Mouse (Mus musculus) myocyte (in vitro differentiated cells): Measurements from ENCODE around the gene Ddx56. TPM values are rescaled to one million over a fixed set of nuclear protein-coding genes. Genes with fewer than 3 reads are reported as not detected.
A peak's percentile ranks its signal among the peaks of the same experiment; 100 is the strongest.
"Not testable (repeated sequence)": the region's sequence is repeated elsewhere in the genome, so short reads cannot be mapped to it uniquely, and the experiment has no call there.

Experiments
- H3K27me3 ChIP-seq: one replicate; pipeline ENCODE4 v1.6.1; 2011; ENCODE audit not compliant: control insufficient read depth, insufficient read depth, insufficient read length
- H3K36me3 ChIP-seq: one replicate; pipeline ENCODE4 v1.6.1; 2011; ENCODE audit not compliant: control insufficient read depth, insufficient read depth
- H3K4me2 ChIP-seq: one replicate; pipeline ENCODE4 v1.6.1; 2011; ENCODE audit warnings: low read depth, control low read depth
- H3K4me3 ChIP-seq: one replicate; pipeline ENCODE4 v1.5.1; 2011; ENCODE audit warnings: mild to moderate bottlenecking, control low read depth, moderate library complexity
- H3K79me2 ChIP-seq: one replicate; pipeline ENCODE4 v1.6.1; 2011; ENCODE audit not compliant: control insufficient read depth, insufficient read depth
- H3ac ChIP-seq: one replicate; pipeline ENCODE4 v1.6.1; 2011; ENCODE audit not compliant: control insufficient read depth, insufficient read length
- CEBPB ChIP-seq: IDR thresholded peaks from 2 replicates; pipeline ENCODE4 v1.6.1; 2011; ENCODE audit warnings: mild to moderate bottlenecking, moderate library complexity; ENCODE audit not compliant: poor library complexity, insufficient read depth, severe bottlenecking
- E2F4 ChIP-seq: IDR thresholded peaks from one replicate; pipeline ENCODE4 v1.6.1; 2011; ENCODE audit warnings: mild to moderate bottlenecking, control low read depth, moderate library complexity; ENCODE audit not compliant: insufficient read depth
- MAX ChIP-seq: IDR thresholded peaks from one replicate; pipeline ENCODE4 v1.6.1; 2011; ENCODE audit warnings: low read depth, mild to moderate bottlenecking, control low read depth
- MYOD1 ChIP-seq, 3 experiments: IDR thresholded peaks; one replicate each; pipeline ENCODE4 v1.6.1; 2011; ENCODE audit warnings: control low read depth in 2 of 3, low read depth in 2 of 3, mild to moderate bottlenecking in 2 of 3, moderate library complexity in 1 of 3; ENCODE audit not compliant: insufficient read length in 2 of 3, control insufficient read depth in 1 of 3
- MYOG ChIP-seq, 3 experiments: IDR thresholded peaks; one replicate each; pipeline ENCODE4 v1.6.1; 2011; ENCODE audit warnings: control low read depth in 2 of 3, low read depth in 2 of 3, mild to moderate bottlenecking in 2 of 3; ENCODE audit not compliant: insufficient read length in 2 of 3, control insufficient read depth in 1 of 3, insufficient read depth in 1 of 3
- POLR2A ChIP-seq: IDR thresholded peaks from one replicate; pipeline ENCODE4 v1.6.1; 2011; ENCODE audit warnings: low read depth, mild to moderate bottlenecking, control low read depth, moderate library complexity; ENCODE audit not compliant: insufficient read length
- POLR2AphosphoS2 ChIP-seq: IDR thresholded peaks from one replicate; pipeline ENCODE4 v1.6.1; 2011; ENCODE audit warnings: low read depth, control low read depth; ENCODE audit not compliant: insufficient read length
- REST ChIP-seq: IDR thresholded peaks from one replicate; pipeline ENCODE4 v1.6.1; 2011; ENCODE audit warnings: mild to moderate bottlenecking, control low read depth, moderate library complexity; ENCODE audit not compliant: insufficient read depth, insufficient read length
- SRF ChIP-seq: IDR thresholded peaks from one replicate; pipeline ENCODE4 v1.6.1; 2011; ENCODE audit warnings: low read depth; ENCODE audit not compliant: control insufficient read depth, insufficient read length
- TCF12 ChIP-seq: IDR thresholded peaks from one replicate; pipeline ENCODE4 v1.6.1; 2011; ENCODE audit warnings: mild to moderate bottlenecking, control low read depth; ENCODE audit not compliant: poor library complexity, insufficient read depth, severe bottlenecking
- TCF3 ChIP-seq: IDR thresholded peaks from one replicate; pipeline ENCODE4 v1.6.1; 2011; ENCODE audit warnings: low read depth, control low read depth; ENCODE audit not compliant: insufficient read length
- USF1 ChIP-seq: IDR thresholded peaks from one replicate; pipeline ENCODE4 v1.6.1; 2011; ENCODE audit warnings: low read depth, mild to moderate bottlenecking, control low read depth, moderate library complexity
- polyA plus RNA-seq: library from polyadenylated mRNA; unstranded; fragments of >200 nt; fragmentation: generic; extraction: Trizol; gene quantifications from one replicate; pipeline ENCODE4 v1.2.1, GENCODE M21; 2012; ENCODE audit warnings: missing spikeins

Gene Ddx56
- polyA plus RNA-seq, 1 experiment, result 55.7 TPM

GRCm38 (mm10) chr11:6273607-6274006 is 6.0 kb upstream of the Ddx56 start:
- Histone ChIP-seq H3K4me2 (peak overlapping the region; percentile 98), H3K36me3 (peaks cover 4% of the 10 kb centered on the region), H3K4me3 (peak overlapping the region; percentile 51), H3K79me2 (peaks cover 18% of the 10 kb centered on the region), H3ac (peak overlapping the region; percentile 13), H3K27me3 (no peaks in the 10 kb centered on the region)
- TF ChIP-seq TCF12 (no peak), E2F4 (no peak), SRF (no peak), MYOD1 (IDR thresholded peaks at IDR 0.05; ENCODE audit: control insufficient read depth in 1 of 3, insufficient read length in 2 of 3, low read depth in 2 of 3) (no peak), POLR2AphosphoS2 (no peak), REST (no peak), POLR2A (no peak)

GRCm38 (mm10) chr11:6266621-6267020 is 951 bp downstream of the Ddx56 start:
- Histone ChIP-seq H3K79me2 (peaks cover 29% of the 10 kb centered on the region), H3ac (peak overlapping the region; percentile 65), H3K36me3 (peaks cover 48% of the 10 kb centered on the region), H3K4me3 (peak overlapping the region; percentile 99), H3K27me3 (no peaks in the 10 kb centered on the region), H3K4me2 (peak overlapping the region; percentile 99)
- TF ChIP-seq USF1, result no peak
- no peak for TF ChIP-seq MYOG (IDR thresholded peaks at IDR 0.05; ENCODE audit: control insufficient read depth in 1 of 3, insufficient read depth in 1 of 3, insufficient read length in 2 of 3, low read depth in 2 of 3)

- no peak for TF ChIP-seq MAX
- no peak for TF ChIP-seq CEBPB
- no peak for TF ChIP-seq TCF3
- no peak for TF ChIP-seq USF1
- no peak for TF ChIP-seq MYOD1 (IDR thresholded peaks at IDR 0.05; ENCODE audit: control insufficient read depth in 1 of 3, insufficient read length in 2 of 3, low read depth in 2 of 3)
- TF ChIP-seq REST, result no peak
- no peak for TF ChIP-seq POLR2A
- H3K4me3 ChIP-seq, result no peak overlapping the region
Observed at GRCm38 (mm10) chr11:6261434-6262082, 6.0 kb downstream of the Ddx56 start.

GRCm38 (mm10) chr11:6259413-6259812 is 8.2 kb downstream of the Ddx56 start:
- Histone ChIP-seq H3K36me3 (peaks cover 55% of the 10 kb centered on the region), H3ac (no peak overlapping the region), H3K4me3 (no peak overlapping the region), H3K4me2 (no peak overlapping the region), H3K79me2 (no peaks in the 10 kb centered on the region), H3K27me3 (no peaks in the 10 kb centered on the region)
- TF ChIP-seq MYOD1 (IDR thresholded peaks at IDR 0.05; ENCODE audit: control insufficient read depth in 1 of 3, insufficient read length in 2 of 3, low read depth in 2 of 3), result peak in 2 of 3 experiments; percentile 45 to 46
- no peak for TF ChIP-seq CEBPB
- no peak for TF ChIP-seq E2F4
- peak in 1 of 3 experiments; percentile 51 for TF ChIP-seq MYOG (IDR thresholded peaks at IDR 0.05; ENCODE audit: control insufficient read depth in 1 of 3, insufficient read depth in 1 of 3, insufficient read length in 2 of 3, low read depth in 2 of 3)
- no peak for TF ChIP-seq REST

More at GRCm38 (mm10) chr11:6261434-6262082, 6.0 kb downstream of the Ddx56 start:
- H3K36me3 ChIP-seq, result peaks cover 75% of the 10 kb centered on the region
- H3K27me3 ChIP-seq, result no peaks in the 10 kb centered on the region
- H3K4me2 ChIP-seq, result no peak overlapping the region
- no peak overlapping the region for H3ac ChIP-seq
- peaks cover 19% of the 10 kb centered on the region for H3K79me2 ChIP-seq

DNA sequence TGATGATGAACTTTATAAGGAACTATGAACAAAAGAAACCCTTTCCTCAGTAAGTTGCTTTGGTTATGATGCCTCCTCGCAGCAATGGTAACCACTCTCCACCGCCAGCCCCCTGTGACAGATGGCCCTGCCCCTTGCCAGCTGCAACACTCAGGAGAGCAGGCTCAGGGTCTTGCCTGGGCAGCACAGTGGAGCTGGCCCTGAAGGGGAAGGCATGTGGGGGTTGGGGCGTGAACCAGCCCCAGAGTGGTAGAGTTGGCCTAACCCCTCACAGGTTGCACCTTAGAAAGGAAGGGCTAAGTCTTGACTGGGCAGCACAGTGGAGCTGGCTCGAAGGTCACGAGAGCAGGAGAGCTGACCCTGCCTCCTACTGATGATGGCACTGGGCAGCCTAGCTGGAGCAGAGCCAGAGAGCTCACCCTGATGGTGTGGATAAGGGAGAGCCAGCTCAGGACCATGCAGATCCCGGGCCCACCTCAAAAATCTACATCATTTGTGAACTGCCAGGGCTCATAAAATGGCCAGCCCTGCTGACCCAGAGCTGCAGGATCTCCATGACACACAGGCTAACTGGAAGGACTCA is 11.0 kb downstream of the Ddx56 start:
- H3K4me2 ChIP-seq, result no peak overlapping the region
- peaks cover 30% of the 10 kb centered on the region for H3K36me3 ChIP-seq
- TF ChIP-seq REST, result no peak
- TF ChIP-seq POLR2AphosphoS2, result peak; percentile 89
- peak; percentile 38 for TF ChIP-seq POLR2A
- H3ac ChIP-seq, result no peak overlapping the region
- no peaks in the 10 kb centered on the region for H3K79me2 ChIP-seq
- no peak overlapping the region for H3K4me3 ChIP-seq
- H3K27me3 ChIP-seq, result no peaks in the 10 kb centered on the region

- H3K79me2 ChIP-seq, H3K4me2 ChIP-seq, H3ac ChIP-seq, H3K4me3 ChIP-seq, H3K27me3 ChIP-seq: not testable (repeated sequence)
- H3K36me3 ChIP-seq, result peaks cover 19% of the 10 kb centered on the region
Observed at GRCm38 (mm10) chr11:6254602-6255001, 13.0 kb downstream of the Ddx56 start.
